Mouse (Mus musculus) limb, embryonic 13.5 days (tissue): Measurements from ENCODE around the gene Castor2. TPM values are rescaled to one million over a fixed set of nuclear protein-coding genes. Genes with fewer than 3 reads are reported as not detected.

ENCODE experiments used
- ATAC-seq: fragments of 200-750 bp; cut with Nextera tagmentation; 2 replicates; pipeline ENCODE4 v1.8.0; 2017; ENCODE audit warnings: low read depth, moderate number of reproducible peaks, moderate TSS enrichment; ENCODE audit not compliant: low FRiP score
- H3K27ac ChIP-seq: fragments of 300-500 bp; sonication (generic); 2 replicates; pipeline ENCODE4 v1.5.1; 2015; ENCODE audit warnings: inconsistent platforms, mild to moderate bottlenecking, moderate library complexity
- H3K27me3 ChIP-seq: fragments of 300-500 bp; sonication (generic); 2 replicates; pipeline ENCODE4 v1.6.1; 2015; ENCODE audit warnings: mild to moderate bottlenecking, inconsistent platforms
- H3K36me3 ChIP-seq: fragments of 300-500 bp; sonication (generic); 2 replicates; pipeline ENCODE4 v1.6.1; 2015; ENCODE audit warnings: inconsistent platforms, mild to moderate bottlenecking, moderate library complexity
- H3K4me1 ChIP-seq: fragments of 300-500 bp; sonication (generic); 2 replicates; pipeline ENCODE4 v1.6.1; 2015; ENCODE audit warnings: inconsistent platforms
- H3K4me2 ChIP-seq: fragments of 300-500 bp; sonication (generic); replicated peaks from 2 replicates; pipeline ENCODE4 v1.6.1; 2015; ENCODE audit warnings: inconsistent platforms, mild to moderate bottlenecking, moderate library complexity
- H3K4me3 ChIP-seq: fragments of 300-500 bp; sonication (generic); 2 replicates; pipeline ENCODE4 v1.5.1; 2015; ENCODE audit warnings: moderate library complexity, mild to moderate bottlenecking, inconsistent platforms
- H3K9ac ChIP-seq: fragments of 300-500 bp; sonication (generic); 2 replicates; pipeline ENCODE4 v1.6.1; 2015; ENCODE audit warnings: mild to moderate bottlenecking, inconsistent platforms
- H3K9me3 ChIP-seq: fragments of 300-500 bp; sonication (generic); 2 replicates; pipeline ENCODE4 v1.6.1; 2016; ENCODE audit warnings: inconsistent platforms
- WGBS: fragments of 180-500 bp; shearing (Covaris S2); methylation state at CpG from one replicate; pipeline ENCODE4 v1.1.7; 2015; 5-methylcytosine and 5-hydroxymethylcytosine counted together
- polyA plus RNA-seq: library from polyadenylated mRNA; unstranded; fragments of >200 nt; fragmentation: Nextera tagmentation; extraction: Ambion mirVana; gene quantifications from 2 replicates; pipeline ENCODE4 v1.2.1, GENCODE M21; 2015

Gene Castor2
- polyA plus RNA-seq, 1 experiment from 2014 or later: 10.4 TPM

GRCm38 (mm10) chr5:134136022-134136421 is 36.5 kb downstream of the Castor2 start:
- 98% methylated on average over 12 of the region's 12 CpGs for WGBS
- Histone ChIP-seq H3K4me3 (no peak overlapping the region), H3K27ac (no peak overlapping the region), H3K9ac (no peak overlapping the region), H3K27me3 (no peaks in the 10 kb centered on the region), H3K9me3 (no peaks in the 10 kb centered on the region), H3K36me3 (peaks cover 80% of the 10 kb centered on the region), H3K4me1 (no peaks in the 10 kb centered on the region; the same call in 1 of the 2 replicates), H3K4me2 (no peak overlapping the region)
- no peak for ATAC-seq

- WGBS: 81% methylated on average over 5 of the region's 5 CpGs
- Histone ChIP-seq H3K27ac (no peak overlapping the region), H3K4me2 (no peak overlapping the region), H3K9me3 (no peaks in the 10 kb centered on the region), H3K4me1 (no peaks in the 10 kb centered on the region), H3K4me3 (no peak overlapping the region), H3K27me3 (no peaks in the 10 kb centered on the region), H3K9ac (no peak overlapping the region), H3K36me3 (peaks cover 89% of the 10 kb centered on the region)
- no peak for ATAC-seq
Observed at GRCm38 (mm10) chr5:134137933-134138332, 38.4 kb downstream of the Castor2 start.

- Histone ChIP-seq H3K36me3 (peaks cover 84% of the 10 kb centered on the region), H3K4me2 (no peak overlapping the region), H3K4me1 (no peaks in the 10 kb centered on the region)
Observed at GRCm38 (mm10) chr5:134139429-134139828, 39.9 kb downstream of the Castor2 start.

DNA sequence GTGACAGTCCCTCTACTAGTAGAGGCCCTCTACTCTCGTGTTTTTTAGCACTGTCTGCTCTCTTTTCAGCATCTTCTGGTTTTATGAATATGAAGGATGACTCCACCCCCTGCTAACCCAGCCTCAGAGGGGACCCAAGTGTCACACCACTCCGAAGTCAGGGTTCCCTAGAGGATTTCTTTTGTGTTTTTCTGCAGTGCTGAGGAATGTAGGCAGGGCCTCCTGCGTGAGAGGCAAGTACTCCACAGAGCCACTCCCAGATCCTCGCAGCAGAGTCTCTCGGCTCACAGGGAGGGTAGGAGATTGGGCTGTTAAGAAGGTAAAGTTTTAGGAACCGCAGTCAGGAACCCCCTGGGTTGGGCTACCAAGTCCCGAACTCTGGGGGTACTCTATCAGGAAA is 41.7 kb downstream of the Castor2 start:
- H3K4me2 ChIP-seq: no peak overlapping the region
- WGBS: 74% methylated on average over 7 of the region's 7 CpGs
- no peak overlapping the region for H3K27ac ChIP-seq
- no peaks in the 10 kb centered on the region for H3K4me1 ChIP-seq
- H3K27me3 ChIP-seq: no peaks in the 10 kb centered on the region
- no peak overlapping the region for H3K9ac ChIP-seq
- 0 out of 2 replicates have a peak, but pooled peaks cover 2% of the 10 kb centered on the region for H3K9me3 ChIP-seq
- ATAC-seq: no peak
- peaks cover 78% of the 10 kb centered on the region for H3K36me3 ChIP-seq
- no peak overlapping the region for H3K4me3 ChIP-seq

More at GRCm38 (mm10) chr5:134139429-134139828, 39.9 kb downstream of the Castor2 start:
- no peak overlapping the region for H3K9ac ChIP-seq
- 87% methylated on average over 6 of the region's 6 CpGs for WGBS
- H3K9me3 ChIP-seq: no peaks in the 10 kb centered on the region
- no peak overlapping the region for H3K27ac ChIP-seq
- ATAC-seq: no peak
- no peak overlapping the region for H3K4me3 ChIP-seq
- H3K27me3 ChIP-seq: no peaks in the 10 kb centered on the region

DNA sequence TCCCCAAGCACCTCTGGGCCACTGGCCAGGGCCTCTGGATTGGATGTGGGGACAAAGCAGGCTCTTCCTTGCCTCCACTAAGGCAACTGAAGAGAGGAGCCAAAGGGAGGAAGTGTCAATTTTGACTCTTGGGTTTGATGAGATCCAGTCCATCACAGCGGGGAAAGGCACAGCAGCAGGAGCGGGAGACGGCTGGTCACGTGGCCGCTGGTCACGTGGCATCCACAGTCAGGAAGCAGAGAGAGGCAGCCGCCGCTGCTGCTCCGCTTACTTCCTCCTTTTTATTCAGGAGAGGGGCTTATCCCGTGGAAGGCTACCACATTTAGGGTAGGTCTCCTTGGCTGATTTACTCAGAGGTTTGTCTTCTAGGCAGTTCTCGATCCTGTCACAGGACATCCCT is 42.9 kb downstream of the Castor2 start:
- no peak for ATAC-seq
- Histone ChIP-seq H3K9ac (no peak overlapping the region), H3K4me2 (no peak overlapping the region), H3K9me3 (0 out of 2 replicates have a peak, but pooled peaks cover 2% of the 10 kb centered on the region), H3K27me3 (no peaks in the 10 kb centered on the region), H3K27ac (no peak overlapping the region), H3K36me3 (peaks cover 75% of the 10 kb centered on the region), H3K4me3 (no peak overlapping the region), H3K4me1 (no peaks in the 10 kb centered on the region)
- 83% methylated on average over 11 of the region's 11 CpGs for WGBS

- H3K9me3 ChIP-seq: 0 out of 2 replicates have a peak, but pooled peaks cover 2% of the 10 kb centered on the region
- no peak for ATAC-seq
- H3K27me3 ChIP-seq: no peaks in the 10 kb centered on the region
- H3K4me1 ChIP-seq: no peaks in the 10 kb centered on the region
- H3K36me3 ChIP-seq: peaks cover 77% of the 10 kb centered on the region
- no peak overlapping the region for H3K27ac ChIP-seq
- H3K9ac ChIP-seq: no peak overlapping the region
- WGBS: 91% methylated on average over 8 of the region's 8 CpGs
- H3K4me2 ChIP-seq: no peak overlapping the region
- no peak overlapping the region for H3K4me3 ChIP-seq
Observed at GRCm38 (mm10) chr5:134144986-134145385, 45.5 kb downstream of the Castor2 start.

- H3K4me2 ChIP-seq: no peak overlapping the region
- no peak overlapping the region for H3K9ac ChIP-seq
- peaks cover 82% of the 10 kb centered on the region for H3K36me3 ChIP-seq
- no peak overlapping the region for H3K27ac ChIP-seq
- H3K9me3 ChIP-seq: peaks cover 2% of the 10 kb centered on the region; the same call in 1 of the 2 replicates
- no peaks in the 10 kb centered on the region for H3K4me1 ChIP-seq
- WGBS: 86% methylated on average over 10 of the region's 10 CpGs
- ATAC-seq: no peak
- H3K27me3 ChIP-seq: no peaks in the 10 kb centered on the region
- H3K4me3 ChIP-seq: no peak overlapping the region
Observed at GRCm38 (mm10) chr5:134147194-134147753, 47.8 kb downstream of the Castor2 start.

GRCm38 (mm10) chr5:134148153-134148552 is 48.6 kb downstream of the Castor2 start:
- no peak overlapping the region for H3K4me3 ChIP-seq
- H3K36me3 ChIP-seq: peaks cover 82% of the 10 kb centered on the region
- 89% methylated on average over 4 of the region's 4 CpGs for WGBS
- ATAC-seq: no peak
- H3K27me3 ChIP-seq: no peaks in the 10 kb centered on the region
- no peak overlapping the region for H3K4me2 ChIP-seq
- no peak overlapping the region for H3K27ac ChIP-seq
- H3K9me3 ChIP-seq: peaks cover 2% of the 10 kb centered on the region; the same call in 1 of the 2 replicates
- no peak overlapping the region for H3K9ac ChIP-seq
- no peaks in the 10 kb centered on the region for H3K4me1 ChIP-seq

DNA sequence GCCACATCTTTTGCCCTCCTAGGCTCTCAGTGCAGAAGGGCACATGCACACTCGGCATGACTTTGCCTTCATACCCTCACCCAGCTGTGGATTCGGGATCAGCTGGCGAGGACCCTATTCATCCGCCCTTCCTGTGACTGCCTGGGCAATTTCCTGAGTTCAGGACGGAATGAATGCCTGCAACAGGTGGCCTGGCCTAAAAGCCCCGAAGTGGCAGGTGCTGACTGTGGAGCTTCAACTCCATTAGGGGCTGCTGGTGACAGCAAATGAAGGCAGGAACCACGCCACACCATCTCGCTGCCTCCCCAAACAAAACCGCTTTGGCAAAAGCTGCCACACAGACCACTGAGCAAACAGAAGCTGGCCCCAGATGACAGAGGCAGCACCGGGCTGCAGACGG is 52.4 kb downstream of the Castor2 start:
- no peak overlapping the region for H3K27ac ChIP-seq
- WGBS: 77% methylated on average over 11 of the region's 11 CpGs
- no peak for ATAC-seq
- H3K4me1 ChIP-seq: no peaks in the 10 kb centered on the region
- H3K4me2 ChIP-seq: no peak overlapping the region
- no peaks in the 10 kb centered on the region for H3K27me3 ChIP-seq
- no peaks in the 10 kb centered on the region; the same call in 1 of the 2 replicates for H3K9me3 ChIP-seq
- peaks cover 95% of the 10 kb centered on the region for H3K36me3 ChIP-seq
- no peak overlapping the region for H3K9ac ChIP-seq
- H3K4me3 ChIP-seq: no peak overlapping the region

DNA sequence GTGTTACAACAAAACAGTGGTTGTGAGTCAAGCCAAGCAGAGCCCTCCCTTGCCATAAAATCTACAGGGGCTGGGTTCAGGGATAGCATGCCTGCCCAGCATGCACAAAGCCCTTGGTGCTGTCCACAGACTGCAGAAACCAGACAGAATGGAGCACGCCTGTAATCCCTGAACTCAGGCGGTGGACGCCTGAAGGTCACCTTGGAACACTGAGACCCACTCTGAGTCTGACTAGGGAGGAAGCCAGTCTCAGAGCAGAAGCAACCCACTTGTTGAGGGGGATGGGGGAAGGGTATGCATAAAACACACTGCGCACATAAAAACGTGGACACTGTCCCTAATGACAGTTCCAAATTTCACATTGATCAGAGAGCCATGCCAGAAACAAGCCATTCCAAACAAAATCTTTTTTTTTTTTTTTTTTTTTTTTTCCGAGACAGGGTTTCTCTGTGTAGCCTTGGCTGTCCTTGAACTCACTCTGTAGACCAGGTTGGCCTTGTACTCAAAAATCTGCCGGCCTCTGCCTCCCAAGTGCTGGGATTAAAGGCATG is 56.5 kb downstream of the Castor2 start:
- Histone ChIP-seq H3K4me3 (no peak overlapping the region), H3K9me3 (no peaks in the 10 kb centered on the region), H3K27me3 (no peaks in the 10 kb centered on the region), H3K27ac (no peak overlapping the region), H3K4me1 (no peaks in the 10 kb centered on the region), H3K36me3 (peaks cover 93% of the 10 kb centered on the region), H3K9ac (no peak overlapping the region), H3K4me2 (no peak overlapping the region)
- whole genome bisulfite sequencing: 88% methylated on average over 7 of the region's 7 CpGs
- ATAC-seq: no peak

GRCm38 (mm10) chr5:134164688-134165087 is 65.2 kb downstream of the Castor2 start:
- H3K27ac ChIP-seq: no peak overlapping the region
- ATAC-seq: no peak

DNA sequence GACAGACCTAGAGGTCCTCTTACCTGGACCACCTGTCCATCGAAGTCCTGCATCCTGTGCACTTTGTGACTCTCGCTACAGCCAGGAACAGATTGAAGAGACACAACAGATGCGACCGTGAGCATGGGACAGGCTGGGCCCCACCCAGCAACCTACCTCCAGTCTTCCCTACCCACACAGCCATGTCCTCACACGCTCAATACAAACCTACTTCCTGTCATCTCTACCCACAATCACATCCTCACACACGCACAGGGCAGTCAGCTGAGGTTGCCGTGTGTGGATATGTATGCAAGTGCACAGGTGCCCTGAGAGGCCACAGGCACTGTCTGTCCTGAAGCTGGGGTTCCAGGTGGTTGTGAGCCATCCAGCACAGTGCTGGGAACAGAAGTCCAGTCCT is 67.1 kb downstream of the Castor2 start:
- H3K27me3 ChIP-seq: no peaks in the 10 kb centered on the region
- H3K4me2 ChIP-seq: no peak overlapping the region
- H3K36me3 ChIP-seq: peaks cover 78% of the 10 kb centered on the region
- peaks cover 10% of the 10 kb centered on the region for H3K4me1 ChIP-seq
- H3K27ac ChIP-seq: no peak overlapping the region
- WGBS: 89% methylated on average over 7 of the region's 7 CpGs
- H3K4me3 ChIP-seq: no peak overlapping the region
- no peak overlapping the region for H3K9ac ChIP-seq
- no peak for ATAC-seq
- no peaks in the 10 kb centered on the region for H3K9me3 ChIP-seq

More at GRCm38 (mm10) chr5:134164688-134165087, 65.2 kb downstream of the Castor2 start:
- no peak overlapping the region for H3K4me3 ChIP-seq
- H3K36me3 ChIP-seq: peaks cover 79% of the 10 kb centered on the region
- H3K4me1 ChIP-seq: peaks cover 10% of the 10 kb centered on the region
- H3K9ac ChIP-seq: no peak overlapping the region
- 56% methylated on average over 5 of the region's 5 CpGs for WGBS
- no peaks in the 10 kb centered on the region for H3K9me3 ChIP-seq
- H3K27me3 ChIP-seq: no peaks in the 10 kb centered on the region
- H3K4me2 ChIP-seq: no peak overlapping the region

DNA sequence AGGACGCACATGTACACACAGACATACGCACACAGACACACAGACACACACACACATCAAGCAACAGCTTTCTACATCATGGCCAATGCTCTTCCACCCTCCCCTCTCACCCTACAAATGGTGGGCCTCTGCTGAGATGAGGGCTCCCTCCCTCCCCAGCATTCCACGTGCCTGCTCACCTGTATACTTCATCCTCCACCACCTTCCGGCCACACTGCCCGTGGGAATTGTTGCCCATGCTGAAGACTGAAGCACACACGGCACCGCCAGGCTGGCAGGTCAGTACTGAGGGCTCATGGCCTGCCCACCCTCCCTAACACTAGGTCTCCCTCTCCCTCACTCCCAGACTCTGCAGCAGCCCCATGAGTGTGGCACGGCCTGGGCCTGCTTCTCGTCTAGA is 68.5 kb downstream of the Castor2 start:
- Histone ChIP-seq H3K4me3 (no peak overlapping the region), H3K27ac (no peak overlapping the region), H3K9ac (no peak overlapping the region), H3K27me3 (no peaks in the 10 kb centered on the region), H3K4me2 (no peak overlapping the region), H3K36me3 (peaks cover 76% of the 10 kb centered on the region), H3K9me3 (no peaks in the 10 kb centered on the region), H3K4me1 (peaks cover 10% of the 10 kb centered on the region)
- ATAC-seq: no peak
- WGBS: 82% methylated on average over 9 of the region's 9 CpGs
